Mouse (Mus musculus): ENCODE results near the gene Clip2. TPM values are rescaled to one million over a fixed set of nuclear protein-coding genes. Genes with fewer than 3 reads are reported as not detected.

Gene Clip2
- polyA plus RNA-seq (2014; fragmentation: Nextera tagmentation; extraction: Ambion mirVana): 6.1 and 6.8 TPM in 2 replicates

- Histone ChIP-seq H3K27me3 (ENCODE audit: control insufficient read depth, insufficient read depth, low read length) (no peaks in the 10 kb centered on the region), H3K36me3 (ENCODE audit: control insufficient read depth, insufficient read depth, low read length) (no peaks in the 10 kb centered on the region), H3K4me3 (ENCODE audit: low read depth, low read length) (peak within 1 kb of the TSS; percentile 91), H3K27ac (ENCODE audit: low read depth, low read length) (peak within 1 kb of the TSS; percentile 87), H3K9ac (ENCODE audit: low read length) (peak within 1 kb of the TSS; percentile 75), H3K4me2 (ENCODE audit: low read depth, low read length, severe bottlenecking) (peak within 1 kb of the TSS; percentile 77), H3K9me3 (ENCODE audit: control insufficient read depth, low read length) (no peaks in the 10 kb centered on the region), H3K4me1 (replicated peaks; ENCODE audit: control insufficient read depth, insufficient read depth, low read length) (peaks cover 20% of the 10 kb centered on the region)
- 1% methylated on average over 58 of the region's 61 CpGs for WGBS
- peak; percentile 97 for DNase-seq (ENCODE audit: low spot score)
- ATAC-seq (replicated peaks; ENCODE audit: low FRiP score): peak; percentile 90
Measured at GRCm38 (mm10) chr5:134552110-134552972, at the start of gene Clip2. Clip2 (minus strand) TSS chr5:134552434.

- WGBS: 90% methylated on average over 10 of the region's 10 CpGs
- H3K36me3 ChIP-seq (ENCODE audit: control insufficient read depth, insufficient read depth, low read length): peaks cover 6% of the 10 kb centered on the region; the same call in 1 of the 2 replicates
- H3K4me2 ChIP-seq (ENCODE audit: low read depth, low read length, severe bottlenecking): no peak overlapping the region
- H3K27me3 ChIP-seq (ENCODE audit: control insufficient read depth, insufficient read depth, low read length): no peaks in the 10 kb centered on the region
- H3K9ac ChIP-seq (ENCODE audit: low read length): no peak overlapping the region
- H3K4me3 ChIP-seq (ENCODE audit: low read depth, low read length): no peak overlapping the region
- DNase-seq (ENCODE audit: low spot score) (no peak), ATAC-seq (replicated peaks; ENCODE audit: low FRiP score) (no peak)
- no peaks in the 10 kb centered on the region for H3K9me3 ChIP-seq (ENCODE audit: control insufficient read depth, low read length)
- no peak overlapping the region for H3K27ac ChIP-seq (ENCODE audit: low read depth, low read length)
- H3K4me1 ChIP-seq (replicated peaks; ENCODE audit: control insufficient read depth, insufficient read depth, low read length): no peaks in the 10 kb centered on the region
Measured at GRCm38 (mm10) chr5:134597711-134598110, 45.5 kb upstream of the Clip2 start.

- H3K27me3 ChIP-seq (ENCODE audit: control insufficient read depth, insufficient read depth, low read length): no peaks in the 10 kb centered on the region
- 89% methylated on average over 9 of the region's 9 CpGs for WGBS
- H3K9ac ChIP-seq (ENCODE audit: low read length): no peak overlapping the region
- ATAC-seq (replicated peaks; ENCODE audit: low FRiP score): no peak
- no peaks in the 10 kb centered on the region for H3K9me3 ChIP-seq (ENCODE audit: control insufficient read depth, low read length)
- H3K36me3 ChIP-seq (ENCODE audit: control insufficient read depth, insufficient read depth, low read length): peaks cover 9% of the 10 kb centered on the region; the same call in 1 of the 2 replicates
- no peak overlapping the region for H3K4me2 ChIP-seq (ENCODE audit: low read depth, low read length, severe bottlenecking)
- no peaks in the 10 kb centered on the region for H3K4me1 ChIP-seq (replicated peaks; ENCODE audit: control insufficient read depth, insufficient read depth, low read length)
- no peak overlapping the region for H3K4me3 ChIP-seq (ENCODE audit: low read depth, low read length)
- H3K27ac ChIP-seq (ENCODE audit: low read depth, low read length): no peak overlapping the region
- DNase-seq (ENCODE audit: low spot score): no peak
Measured at GRCm38 (mm10) chr5:134593093-134593492, 40.9 kb upstream of the Clip2 start.

- H3K4me1 ChIP-seq (replicated peaks; ENCODE audit: control insufficient read depth, insufficient read depth, low read length): no peaks in the 10 kb centered on the region
- no peak for ATAC-seq (replicated peaks; ENCODE audit: low FRiP score)
- peaks cover 9% of the 10 kb centered on the region; the same call in 1 of the 2 replicates for H3K36me3 ChIP-seq (ENCODE audit: control insufficient read depth, insufficient read depth, low read length)
- H3K4me3 ChIP-seq (ENCODE audit: low read depth, low read length): no peak overlapping the region
- WGBS: 98% methylated on average over 11 of the region's 11 CpGs
- H3K9ac ChIP-seq (ENCODE audit: low read length): no peak overlapping the region
- H3K27ac ChIP-seq (ENCODE audit: low read depth, low read length): no peak overlapping the region
- DNase-seq (ENCODE audit: low spot score): no peak
- H3K27me3 ChIP-seq (ENCODE audit: control insufficient read depth, insufficient read depth, low read length): no peaks in the 10 kb centered on the region
- no peaks in the 10 kb centered on the region for H3K9me3 ChIP-seq (ENCODE audit: control insufficient read depth, low read length)
- H3K4me2 ChIP-seq (ENCODE audit: low read depth, low read length, severe bottlenecking): no peak overlapping the region
Measured at GRCm38 (mm10) chr5:134592026-134592581, 39.9 kb upstream of the Clip2 start.

- 96% methylated on average over 3 of the region's 3 CpGs for WGBS
Measured at GRCm38 (mm10) chr5:134589900-134590299, 37.7 kb upstream of the Clip2 start.

GRCm38 (mm10) chr5:134584798-134585197 lies 32.6 kb upstream of the Clip2 start:
- 93% methylated on average over 5 of the region's 5 CpGs for WGBS
- peaks cover 5% of the 10 kb centered on the region for H3K4me1 ChIP-seq (replicated peaks; ENCODE audit: control insufficient read depth, insufficient read depth, low read length)
- no peak overlapping the region for H3K4me3 ChIP-seq (ENCODE audit: low read depth, low read length)
- H3K27ac ChIP-seq (ENCODE audit: low read depth, low read length): no peak overlapping the region
- H3K9ac ChIP-seq (ENCODE audit: low read length): no peak overlapping the region
- no peak overlapping the region for H3K4me2 ChIP-seq (ENCODE audit: low read depth, low read length, severe bottlenecking)
- H3K27me3 ChIP-seq (ENCODE audit: control insufficient read depth, insufficient read depth, low read length): no peaks in the 10 kb centered on the region
- H3K9me3 ChIP-seq (ENCODE audit: control insufficient read depth, low read length): no peaks in the 10 kb centered on the region
- DNase-seq (ENCODE audit: low spot score) (no peak), ATAC-seq (replicated peaks; ENCODE audit: low FRiP score) (no peak)
- no peaks in the 10 kb centered on the region; the same call in 1 of the 2 replicates for H3K36me3 ChIP-seq (ENCODE audit: control insufficient read depth, insufficient read depth, low read length)

More at GRCm38 (mm10) chr5:134589900-134590299, 37.7 kb upstream of the Clip2 start:
- Histone ChIP-seq H3K4me1 (replicated peaks; ENCODE audit: control insufficient read depth, insufficient read depth, low read length) (no peaks in the 10 kb centered on the region), H3K36me3 (ENCODE audit: control insufficient read depth, insufficient read depth, low read length) (peaks cover 6% of the 10 kb centered on the region; the same call in 1 of the 2 replicates), H3K4me2 (ENCODE audit: low read depth, low read length, severe bottlenecking) (no peak overlapping the region), H3K27me3 (ENCODE audit: control insufficient read depth, insufficient read depth, low read length) (no peaks in the 10 kb centered on the region), H3K4me3 (ENCODE audit: low read depth, low read length) (no peak overlapping the region), H3K27ac (ENCODE audit: low read depth, low read length) (no peak overlapping the region), H3K9ac (ENCODE audit: low read length) (no peak overlapping the region), H3K9me3 (ENCODE audit: control insufficient read depth, low read length) (no peaks in the 10 kb centered on the region)
- DNase-seq (ENCODE audit: low spot score) (no peak), ATAC-seq (replicated peaks; ENCODE audit: low FRiP score) (no peak)

GRCm38 (mm10) chr5:134583884-134584213 lies 31.6 kb upstream of the Clip2 start:
- 83% methylated on average over 3 of the region's 3 CpGs for WGBS
- Histone ChIP-seq H3K4me2 (ENCODE audit: low read depth, low read length, severe bottlenecking) (peak overlapping the region; percentile 71; the same call in 1 of the 2 replicates), H3K9ac (ENCODE audit: low read length) (no peak overlapping the region; the same call in 1 of the 2 replicates)

GRCm38 (mm10) chr5:134583006-134583883 lies 31.0 kb upstream of the Clip2 start:
- no peaks in the 10 kb centered on the region for H3K27me3 ChIP-seq (ENCODE audit: control insufficient read depth, insufficient read depth, low read length)
- DNase-seq (ENCODE audit: low spot score) (no peak), ATAC-seq (replicated peaks; ENCODE audit: low FRiP score) (no peak)
- H3K9me3 ChIP-seq (ENCODE audit: control insufficient read depth, low read length): no peaks in the 10 kb centered on the region
- H3K4me3 ChIP-seq (ENCODE audit: low read depth, low read length): peak overlapping the region; percentile 85
- peak overlapping the region; percentile 82 for H3K9ac ChIP-seq (ENCODE audit: low read length)
- H3K36me3 ChIP-seq (ENCODE audit: control insufficient read depth, insufficient read depth, low read length): no peaks in the 10 kb centered on the region
- peaks cover 5% of the 10 kb centered on the region for H3K4me1 ChIP-seq (replicated peaks; ENCODE audit: control insufficient read depth, insufficient read depth, low read length)
- H3K4me2 ChIP-seq (ENCODE audit: low read depth, low read length, severe bottlenecking): peak overlapping the region; percentile 71
- WGBS: 34% methylated on average over 15 of the region's 15 CpGs
- H3K27ac ChIP-seq (ENCODE audit: low read depth, low read length): no peak overlapping the region

More at GRCm38 (mm10) chr5:134583884-134584213, 31.6 kb upstream of the Clip2 start:
- Histone ChIP-seq H3K4me3 (ENCODE audit: low read depth, low read length) (peak overlapping the region; percentile 85), H3K27ac (ENCODE audit: low read depth, low read length) (no peak overlapping the region), H3K36me3 (ENCODE audit: control insufficient read depth, insufficient read depth, low read length) (no peaks in the 10 kb centered on the region; the same call in 1 of the 2 replicates), H3K27me3 (ENCODE audit: control insufficient read depth, insufficient read depth, low read length) (no peaks in the 10 kb centered on the region), H3K4me1 (replicated peaks; ENCODE audit: control insufficient read depth, insufficient read depth, low read length) (peaks cover 5% of the 10 kb centered on the region), H3K9me3 (ENCODE audit: control insufficient read depth, low read length) (no peaks in the 10 kb centered on the region)
- ATAC-seq (replicated peaks; ENCODE audit: low FRiP score) (no peak), DNase-seq (ENCODE audit: low spot score) (no peak)

Data from forebrain, embryonic 11.5 days (tissue).